Mouse (Mus musculus) hindbrain, embryonic 10.5 days (tissue): ENCODE results near the gene Kcnb1. TPM values are rescaled to one million over a fixed set of nuclear protein-coding genes. Genes with fewer than 3 reads are reported as not detected.

Source experiments
- DNase-seq: peaks from one replicate; pipeline ENCODE4 v3.0.0-alpha.2; 2017; ENCODE audit warnings: low spot score
- H3K27ac ChIP-seq: fragments of 300-500 bp; sonication (generic); 2 replicates; pipeline ENCODE4 v1.5.1; 2016; ENCODE audit warnings: mild to moderate bottlenecking, moderate library complexity
- H3K27me3 ChIP-seq: fragments of 300-500 bp; sonication (generic); 2 replicates; pipeline ENCODE4 v1.6.1; 2016; ENCODE audit warnings: mild to moderate bottlenecking; ENCODE audit not compliant: poor library complexity, insufficient read depth, severe bottlenecking
- H3K36me3 ChIP-seq: fragments of 300-500 bp; sonication (generic); 2 replicates; pipeline ENCODE4 v1.6.1; 2016; ENCODE audit warnings: mild to moderate bottlenecking, moderate library complexity
- H3K4me1 ChIP-seq: fragments of 300-500 bp; sonication (generic); replicated peaks from 2 replicates; pipeline ENCODE4 v1.6.1; 2016; ENCODE audit warnings: mild to moderate bottlenecking
- H3K4me3 ChIP-seq: fragments of 300-500 bp; sonication (generic); 2 replicates; pipeline ENCODE4 v1.5.1; 2016; ENCODE audit warnings: mild to moderate bottlenecking, moderate library complexity
- H3K9me3 ChIP-seq: fragments of 300-500 bp; sonication (generic); 2 replicates; pipeline ENCODE4 v1.6.1; 2016; ENCODE audit warnings: mild to moderate bottlenecking, moderate library complexity
- WGBS: fragments of 180-500 bp; shearing (Covaris S2); methylation state at CpG from one replicate; pipeline ENCODE4 v1.1.7; 2016; 5-methylcytosine and 5-hydroxymethylcytosine counted together
- polyA plus RNA-seq: library from polyadenylated mRNA; unstranded; fragments of >200 nt; fragmentation: Nextera tagmentation; extraction: Ambion mirVana; gene quantifications from 2 replicates; pipeline ENCODE4 v1.2.1, GENCODE M21; 2016

Gene Kcnb1
- polyA plus RNA-seq, 1 experiment from 2014 or later = 0.89 TPM

DNA sequence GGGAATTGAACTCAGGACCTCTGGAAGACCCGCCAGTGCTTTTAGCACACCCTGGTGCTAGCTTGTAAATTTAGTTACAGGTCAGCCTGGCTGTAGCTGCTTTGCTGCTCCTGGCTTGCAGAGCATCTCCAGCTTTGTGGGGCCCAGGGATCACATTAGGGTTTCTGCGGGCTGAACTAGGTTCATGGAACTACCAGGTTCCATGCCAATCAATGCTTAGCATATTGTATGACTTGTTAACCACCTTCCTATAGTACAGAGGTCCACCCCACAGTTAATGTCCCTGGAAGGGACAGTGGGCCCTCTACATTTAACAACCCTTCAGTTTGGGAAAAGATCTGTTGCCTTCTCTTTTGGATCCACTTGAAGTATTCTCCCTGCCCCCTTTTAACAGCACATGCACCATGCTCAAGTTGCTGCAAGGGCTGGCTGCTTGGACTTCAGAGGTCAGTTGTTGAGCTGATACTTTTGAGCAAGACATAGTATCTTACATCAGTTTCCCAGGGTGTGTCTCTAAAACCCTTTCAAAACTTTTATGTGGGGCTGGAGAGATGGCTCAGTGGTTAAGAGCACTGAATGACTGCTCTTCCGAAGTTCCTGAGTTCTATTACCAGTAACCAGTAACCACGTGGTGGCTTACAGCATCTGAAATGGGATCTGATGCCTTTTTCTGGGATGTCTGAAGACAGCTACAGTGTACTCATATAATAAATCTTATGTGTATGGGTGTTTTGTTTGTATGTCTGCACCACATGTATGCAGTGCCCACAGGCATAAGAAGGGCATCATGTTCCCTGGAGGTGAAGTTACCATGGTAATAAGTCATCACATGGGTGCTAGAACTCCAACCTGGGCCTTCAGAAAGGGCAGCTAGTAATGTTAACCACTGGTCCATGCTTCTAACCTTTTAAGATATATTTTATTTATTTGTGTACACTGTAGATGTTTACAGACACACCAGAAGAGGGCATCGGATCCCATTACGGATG lies 123.1 kb downstream of the Kcnb1 start:
- DNase-seq = peak; percentile 46
- no peaks in the 10 kb centered on the region for H3K27me3 ChIP-seq

DNA sequence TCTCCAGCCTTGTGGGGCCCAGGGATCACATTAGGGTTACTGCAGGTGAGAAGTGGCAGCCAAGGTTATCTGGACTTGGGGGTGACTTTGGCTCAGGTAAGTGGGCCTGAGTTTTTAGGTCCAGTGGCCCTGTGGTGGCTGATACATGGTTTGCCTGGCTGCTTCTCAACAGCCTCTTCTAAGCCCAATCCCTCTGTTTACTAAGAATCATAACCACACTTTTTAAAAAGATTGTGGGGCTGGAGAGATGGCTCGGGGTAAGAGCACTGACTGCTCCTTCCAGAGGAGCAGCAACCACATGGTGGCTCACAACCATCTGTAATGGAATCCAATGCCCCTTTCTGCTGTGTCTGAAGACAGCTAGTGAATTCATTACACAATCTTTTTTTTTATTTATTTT lies 123.9 kb downstream of the Kcnb1 start:
- Histone ChIP-seq H3K4me1 (peaks cover 26% of the 10 kb centered on the region), H3K4me3 (peak overlapping the region; percentile 84; the same call in 1 of the 2 replicates), H3K9me3 (no peaks in the 10 kb centered on the region), H3K27ac (peak overlapping the region; percentile 46; the same call in 1 of the 2 replicates), H3K27me3 (no peaks in the 10 kb centered on the region), H3K36me3 (peaks cover 33% of the 10 kb centered on the region)
- WGBS = 67% methylated on average over 1 of the region's 1 CpGs
- DNase-seq = no peak

More for the DNA sequence above, 123.1 kb downstream of the Kcnb1 start:
- Histone ChIP-seq H3K4me1 (peaks cover 24% of the 10 kb centered on the region), H3K27ac (no peak overlapping the region), H3K36me3 (peaks cover 33% of the 10 kb centered on the region), H3K4me3 (no peak overlapping the region), H3K9me3 (no peaks in the 10 kb centered on the region)
- 32% methylated on average over 6 of the region's 6 CpGs for WGBS

- H3K36me3 ChIP-seq = peaks cover 36% of the 10 kb centered on the region
- peak overlapping the region; percentile 75 for H3K27ac ChIP-seq
- no peak for DNase-seq
- peak overlapping the region; percentile 84 for H3K4me3 ChIP-seq
- H3K27me3 ChIP-seq = no peaks in the 10 kb centered on the region
- 31% methylated on average over 9 of the region's 9 CpGs for WGBS
- no peaks in the 10 kb centered on the region for H3K9me3 ChIP-seq
- peaks cover 36% of the 10 kb centered on the region for H3K4me1 ChIP-seq
Measured at GRCm38 (mm10) chr2:167064601-167065295, 125.2 kb downstream of the Kcnb1 start.

DNA sequence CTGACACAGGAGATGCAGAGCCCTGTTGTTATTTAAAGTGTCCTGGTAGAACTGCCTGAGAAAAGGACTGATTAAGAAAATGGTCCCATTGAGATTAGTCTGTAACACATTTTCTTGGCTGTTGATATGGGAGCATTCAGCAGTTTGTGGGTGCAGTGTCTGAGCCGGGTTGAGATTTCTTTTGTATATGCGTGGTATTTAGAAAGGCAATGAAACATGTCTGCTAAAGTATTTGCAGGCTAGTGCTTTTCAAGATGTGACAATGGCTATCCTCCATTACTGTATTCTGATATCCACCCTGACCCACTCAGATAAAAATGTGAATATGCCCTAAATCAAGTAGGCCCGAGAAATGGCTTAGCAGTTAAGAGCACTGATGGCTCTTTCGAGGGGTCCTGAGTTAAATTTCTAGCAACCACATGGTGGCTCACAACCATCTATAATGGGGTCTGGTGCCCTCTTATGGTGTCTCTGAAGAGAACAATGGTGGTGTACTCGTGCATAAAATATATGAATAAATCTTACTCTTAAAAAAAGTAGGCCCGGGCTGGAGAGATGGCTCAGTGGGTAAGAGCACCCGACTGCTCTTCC lies 126.0 kb downstream of the Kcnb1 start:
- DNase-seq = no peak
- peaks cover 41% of the 10 kb centered on the region for H3K36me3 ChIP-seq
- H3K27me3 ChIP-seq = no peaks in the 10 kb centered on the region
- WGBS = 1% methylated on average over 7 of the region's 7 CpGs
- H3K4me1 ChIP-seq = peaks cover 40% of the 10 kb centered on the region
- H3K9me3 ChIP-seq = no peaks in the 10 kb centered on the region
- H3K4me3 ChIP-seq = peak overlapping the region; percentile 84
- peak overlapping the region; percentile 99 for H3K27ac ChIP-seq

GRCm38 (mm10) chr2:167062965-167063880 lies 126.7 kb downstream of the Kcnb1 start, which contains the start of gene Znfx1:
TSS of gene Znfx1 (minus strand) at chr2:167063015.
- Histone ChIP-seq H3K27ac (peak within 1 kb of the TSS; percentile 99), H3K4me3 (peak within 1 kb of the TSS; percentile 84), H3K9me3 (no peaks in the 10 kb centered on the region), H3K4me1 (peaks cover 40% of the 10 kb centered on the region), H3K36me3 (peaks cover 41% of the 10 kb centered on the region), H3K27me3 (no peaks in the 10 kb centered on the region)
- peak; percentile 97 for DNase-seq
- WGBS = under 1% methylated on average over 57 of the region's 57 CpGs

GRCm38 (mm10) chr2:167062497-167062911 lies 127.5 kb downstream of the Kcnb1 start:
- DNase-seq = peak; percentile 88
- no peaks in the 10 kb centered on the region for H3K27me3 ChIP-seq
- H3K36me3 ChIP-seq = peaks cover 45% of the 10 kb centered on the region
- H3K4me1 ChIP-seq = peaks cover 40% of the 10 kb centered on the region
- peak overlapping the region; percentile 99 for H3K27ac ChIP-seq
- H3K4me3 ChIP-seq = peak overlapping the region; percentile 84
- no peaks in the 10 kb centered on the region for H3K9me3 ChIP-seq
- WGBS = under 1% methylated on average over 60 of the region's 60 CpGs

GRCm38 (mm10) chr2:167061381-167062034 lies 128.4 kb downstream of the Kcnb1 start:
- DNase-seq = no peak
- Histone ChIP-seq H3K36me3 (peaks cover 49% of the 10 kb centered on the region), H3K4me1 (peaks cover 40% of the 10 kb centered on the region), H3K27me3 (no peaks in the 10 kb centered on the region), H3K27ac (peak overlapping the region; percentile 99), H3K9me3 (no peaks in the 10 kb centered on the region), H3K4me3 (peak overlapping the region; percentile 84)
- 36% methylated on average over 11 of the region's 11 CpGs for WGBS

DNA sequence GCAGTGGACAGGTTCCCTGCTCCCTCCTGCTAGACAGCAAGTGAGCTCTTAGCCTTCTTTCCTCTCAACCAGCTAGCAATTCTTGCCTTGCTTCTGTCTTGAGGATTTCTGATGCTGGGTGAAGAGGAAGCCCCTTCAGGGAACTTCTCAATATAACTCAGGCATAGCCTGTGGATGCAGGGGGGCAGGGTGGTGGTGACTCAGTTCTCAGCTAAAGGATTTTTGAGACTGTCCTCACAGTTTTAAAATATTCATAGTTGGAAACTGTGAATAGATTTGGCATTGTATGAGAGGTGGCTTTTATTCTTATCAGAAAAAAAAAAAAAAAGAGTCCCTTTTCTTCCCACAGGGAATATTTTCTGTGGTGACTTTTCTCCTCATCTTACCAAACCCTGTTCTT lies 129.2 kb downstream of the Kcnb1 start:
- H3K4me3 ChIP-seq = peak overlapping the region; percentile 84; the same call in 1 of the 2 replicates

DNA sequence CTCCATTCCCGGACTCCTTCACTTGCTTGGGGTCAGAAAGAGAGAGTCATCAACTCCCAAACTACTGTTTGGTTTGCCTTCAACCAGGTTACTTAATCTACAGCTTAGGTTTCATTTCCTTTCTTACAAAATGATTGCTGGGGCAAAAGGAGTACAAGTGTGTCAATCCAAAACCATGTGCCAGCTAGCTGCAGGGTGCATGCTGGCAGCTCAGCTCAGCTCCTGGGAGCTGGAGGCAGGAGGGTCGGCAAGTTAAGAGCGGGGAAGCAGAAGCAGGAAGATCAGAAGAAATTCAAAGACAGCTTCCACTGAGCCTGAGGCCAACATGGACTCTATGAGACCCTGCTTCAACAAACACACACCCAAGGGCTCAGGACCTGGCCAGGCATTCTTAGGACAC lies 129.6 kb downstream of the Kcnb1 start:
- DNase-seq = no peak
- peaks cover 49% of the 10 kb centered on the region for H3K36me3 ChIP-seq
- no peaks in the 10 kb centered on the region for H3K9me3 ChIP-seq
- H3K4me1 ChIP-seq = peaks cover 35% of the 10 kb centered on the region
- 72% methylated on average over 3 of the region's 3 CpGs for WGBS
- no peak overlapping the region for H3K27ac ChIP-seq
- H3K27me3 ChIP-seq = no peaks in the 10 kb centered on the region
- peak overlapping the region; percentile 27; the same call in 1 of the 2 replicates for H3K4me3 ChIP-seq

More for the DNA sequence above, 129.2 kb downstream of the Kcnb1 start:
- Histone ChIP-seq H3K27me3 (no peaks in the 10 kb centered on the region), H3K27ac (no peak overlapping the region), H3K9me3 (no peaks in the 10 kb centered on the region), H3K4me1 (peaks cover 39% of the 10 kb centered on the region), H3K36me3 (peaks cover 49% of the 10 kb centered on the region)
- no peak for DNase-seq

DNA sequence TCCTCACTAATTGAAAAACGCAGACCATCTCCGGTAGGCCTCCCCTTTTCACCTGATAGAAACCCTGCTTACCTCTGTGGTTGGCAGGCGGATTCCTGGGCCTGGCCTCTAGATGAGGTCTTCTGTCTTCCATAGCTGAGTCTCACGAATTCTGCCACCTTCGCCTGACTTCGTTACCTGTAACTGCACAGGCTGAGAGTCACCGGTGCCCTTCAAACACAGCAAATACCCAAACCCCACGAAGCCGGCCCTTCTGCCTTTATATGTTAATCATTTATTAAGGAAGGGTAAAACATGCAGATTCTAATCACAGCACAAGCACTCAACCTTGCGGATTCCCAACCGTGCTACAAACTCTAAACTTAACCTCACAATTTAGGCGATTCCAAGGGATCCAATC lies 130.0 kb downstream of the Kcnb1 start:
- no peak for DNase-seq
- Histone ChIP-seq H3K36me3 (peaks cover 49% of the 10 kb centered on the region), H3K9me3 (no peaks in the 10 kb centered on the region), H3K4me1 (peaks cover 31% of the 10 kb centered on the region), H3K27ac (no peak overlapping the region), H3K27me3 (no peaks in the 10 kb centered on the region), H3K4me3 (peak overlapping the region; percentile 2; the same call in 1 of the 2 replicates)
- 67% methylated on average over 12 of the region's 12 CpGs for WGBS

DNA sequence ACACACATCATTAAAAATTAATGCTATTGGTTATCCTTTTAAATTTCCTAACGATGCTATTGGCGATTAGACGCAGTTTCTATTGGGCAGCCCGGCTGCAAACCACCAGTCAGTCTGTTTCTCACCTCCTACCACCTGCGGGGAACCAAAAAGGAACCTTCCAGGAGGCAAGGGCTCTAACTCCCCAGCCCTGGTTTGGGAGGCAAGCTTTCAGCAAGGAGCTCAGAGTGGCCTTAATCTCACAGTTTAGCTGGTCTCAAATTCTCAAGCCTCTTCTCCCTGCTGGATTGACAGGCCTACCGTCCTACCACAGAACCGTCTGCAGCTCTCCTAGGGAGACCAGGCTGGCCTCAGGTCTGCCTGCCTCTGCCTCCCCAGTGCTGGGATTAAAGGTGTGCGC lies 130.4 kb downstream of the Kcnb1 start:
- 44% methylated on average over 8 of the region's 8 CpGs for WGBS
- H3K4me3 ChIP-seq = peak overlapping the region; percentile 2; the same call in 1 of the 2 replicates

More for the DNA sequence above, 130.4 kb downstream of the Kcnb1 start:
- Histone ChIP-seq H3K27ac (no peak overlapping the region), H3K27me3 (no peaks in the 10 kb centered on the region), H3K4me1 (peaks cover 27% of the 10 kb centered on the region), H3K36me3 (peaks cover 49% of the 10 kb centered on the region), H3K9me3 (no peaks in the 10 kb centered on the region)
- DNase-seq = no peak
